Mouse (Mus musculus): ENCODE data around the gene Scg5. TPM values are rescaled to one million over a fixed set of nuclear protein-coding genes. Genes with fewer than 3 reads are reported as not detected.

Scg5 gene
- total RNA-seq (2022), result 100 to 1,000 TPM; 368 to 431 (median 406) TPM

GRCm38 (mm10) chr2:113828943-113829882 lies at the start of gene Scg5:
TSS of gene Scg5 (minus strand) at chr2:113829121.
- peak; percentile 84 to 85 for DNase-seq (ENCODE audit: low spot score in 2 of 2)

GRCm38 (mm10) chr2:113870115-113870514 lies 41.2 kb upstream of the Scg5 start:
- DNase-seq (ENCODE audit: low spot score in 2 of 2), result peak; percentile 6 to 16

- no peak for DNase-seq (ENCODE audit: low spot score in 2 of 2)
These were observed 39.5 kb upstream of the Scg5 start for GRCm38 (mm10) chr2:113868404-113868803.

- no peak for DNase-seq (ENCODE audit: low spot score in 2 of 2)
These were observed 37.2 kb upstream of the Scg5 start for GRCm38 (mm10) chr2:113866155-113866554.

- no peak for DNase-seq (ENCODE audit: low spot score in 2 of 2)
These were observed 20.2 kb upstream of the Scg5 start for GRCm38 (mm10) chr2:113849141-113849540.

GRCm38 (mm10) chr2:113848245-113849121 lies 19.6 kb upstream of the Scg5 start, which contains the start of gene Arhgap11a:
TSS of gene Arhgap11a (minus strand) at chr2:113848661.
- DNase-seq (ENCODE audit: low spot score in 2 of 2), result peak; percentile 86 to 89

- DNase-seq (ENCODE audit: low spot score in 2 of 2), result no peak
These were observed 18.8 kb upstream of the Scg5 start for GRCm38 (mm10) chr2:113847678-113848244.

GRCm38 (mm10) chr2:113845081-113845480 lies 16.2 kb upstream of the Scg5 start:
- DNase-seq (ENCODE audit: low spot score in 2 of 2), result no peak

- no peak for DNase-seq (ENCODE audit: low spot score in 2 of 2)
These were observed 12.9 kb upstream of the Scg5 start for GRCm38 (mm10) chr2:113841656-113842437.

GRCm38 (mm10) chr2:113839488-113839887 lies 10.6 kb upstream of the Scg5 start:
- no peak for DNase-seq (ENCODE audit: low spot score in 2 of 2)

- no peak for DNase-seq (ENCODE audit: low spot score in 2 of 2)
These were observed 6.3 kb upstream of the Scg5 start for GRCm38 (mm10) chr2:113835219-113835618.

GRCm38 (mm10) chr2:113828086-113828942 lies 607 bp downstream of the Scg5 start:
- DNase-seq (ENCODE audit: low spot score in 2 of 2), result no peak

- no peak for DNase-seq (ENCODE audit: low spot score in 2 of 2)
These were observed 5.0 kb downstream of the Scg5 start for GRCm38 (mm10) chr2:113823909-113824308.

GRCm38 (mm10) chr2:113822367-113822766 lies 6.6 kb downstream of the Scg5 start:
- DNase-seq (ENCODE audit: low spot score in 2 of 2), result no peak

GRCm38 (mm10) chr2:113821176-113821734 lies 7.7 kb downstream of the Scg5 start:
- no peak for DNase-seq (ENCODE audit: low spot score in 2 of 2)

- DNase-seq (ENCODE audit: low spot score in 2 of 2), result no peak
These were observed 8.8 kb downstream of the Scg5 start for GRCm38 (mm10) chr2:113820117-113820516.

- no peak for DNase-seq (ENCODE audit: low spot score in 2 of 2)
These were observed 11.0 kb downstream of the Scg5 start for GRCm38 (mm10) chr2:113817681-113818606.

GRCm38 (mm10) chr2:113807640-113808039 lies 21.3 kb downstream of the Scg5 start:
- peak in 1 of 2 experiments; percentile 56 for DNase-seq (ENCODE audit: low spot score in 2 of 2)
